Mouse (Mus musculus) G1E-ER4 (cell line): ENCODE data around the gene Cntnap5b. TPM values are rescaled to one million over a fixed set of nuclear protein-coding genes. Genes with fewer than 3 reads are reported as not detected.

ENCODE experiments used
- GATA1 ChIP-seq: IDR thresholded peaks from one replicate; pipeline ENCODE4 v1.8.0; 2012; ENCODE audit warnings: low read length, inconsistent platforms
- polyA plus RNA-seq: library from polyadenylated mRNA; stranded (reverse); fragments of >175 nt; gene quantifications from 2 replicates; pipeline ENCODE4 v1.2.3, GENCODE M21; 2012

Gene Cntnap5b
- polyA plus RNA-seq, 1 experiment, result not detected

DNA sequence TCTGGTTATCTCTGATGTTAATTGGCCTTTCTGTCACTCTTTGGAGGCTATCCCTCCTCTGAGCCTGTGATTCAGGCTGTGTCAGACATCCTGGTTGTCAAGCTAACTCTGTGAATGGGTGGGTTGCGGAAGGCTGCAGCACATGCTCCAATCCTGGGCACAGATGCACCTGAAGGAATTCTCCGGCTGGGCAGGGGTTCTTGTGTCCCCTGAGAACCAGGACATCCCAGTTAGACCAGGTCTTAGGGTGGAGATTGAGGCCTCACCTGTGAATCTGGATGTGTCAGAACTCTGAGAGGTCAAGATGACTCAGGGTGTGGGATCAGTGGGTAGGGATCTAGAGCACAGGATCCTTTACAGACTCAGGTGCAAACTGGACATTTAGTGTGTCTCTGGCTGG, 691.3 kb downstream of the Cntnap5b start:
- TF ChIP-seq GATA1, result no peak

DNA sequence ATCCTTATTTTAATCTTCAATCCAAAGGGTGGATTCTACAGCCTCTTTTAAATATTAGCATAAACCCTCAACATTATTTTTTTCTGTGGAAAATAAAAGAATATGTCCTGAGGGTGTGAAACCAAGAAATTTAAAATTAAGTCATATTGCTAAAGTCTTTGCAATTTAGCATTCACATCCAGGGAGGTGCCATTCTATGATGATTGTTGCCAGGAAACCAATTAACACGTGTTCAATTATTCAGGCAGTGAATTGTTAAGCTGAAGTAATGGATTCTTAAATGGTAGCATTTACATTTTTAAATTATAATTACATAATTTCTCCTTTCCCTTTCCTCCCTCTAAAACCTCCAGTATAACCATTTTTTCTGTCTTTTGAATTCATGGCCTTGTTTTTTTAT, 692.7 kb downstream of the Cntnap5b start:
- no peak for TF ChIP-seq GATA1

DNA sequence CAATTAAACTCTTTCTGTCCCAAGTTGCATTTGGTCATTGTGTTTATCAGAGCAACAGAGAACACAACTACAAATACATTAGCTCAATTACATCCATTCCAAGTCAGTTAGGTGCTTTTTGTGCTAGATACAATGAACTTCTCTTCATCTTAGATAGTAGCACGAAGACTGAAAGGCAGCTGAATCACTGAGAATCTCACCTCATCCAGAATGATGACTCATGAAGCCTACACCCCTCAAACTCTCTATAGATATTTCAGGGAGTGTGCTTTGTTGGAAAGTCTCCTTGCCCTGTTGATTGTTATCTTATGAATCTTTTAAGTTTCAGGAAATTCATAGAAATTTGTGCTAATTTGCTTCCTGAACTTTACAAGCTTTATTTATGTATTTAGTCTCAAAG, 695.0 kb downstream of the Cntnap5b start:
- TF ChIP-seq GATA1, result no peak

DNA sequence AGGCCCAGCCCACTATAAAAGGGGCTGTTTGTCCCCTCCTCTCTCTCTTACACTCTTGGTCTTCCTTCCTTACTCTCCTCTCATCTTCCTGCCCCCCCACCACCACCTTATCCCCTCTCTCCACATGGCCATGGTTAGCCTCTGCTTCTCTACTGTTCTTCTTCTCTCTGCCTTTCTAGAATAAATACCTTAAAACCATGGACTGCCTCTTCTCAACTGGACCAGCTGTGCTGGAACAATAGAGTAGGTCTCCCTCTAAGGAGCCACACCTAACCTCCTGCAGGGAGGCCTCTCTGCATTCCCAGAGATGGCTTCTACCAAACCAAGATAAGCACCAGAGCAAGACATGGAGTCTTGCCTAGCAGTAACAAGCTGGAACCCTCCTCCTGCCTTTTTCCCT, 737.3 kb downstream of the Cntnap5b start:
- no peak for TF ChIP-seq GATA1
